ENCODE assay signal across 17 mouse cellular contexts in the genomic region with DNA sequence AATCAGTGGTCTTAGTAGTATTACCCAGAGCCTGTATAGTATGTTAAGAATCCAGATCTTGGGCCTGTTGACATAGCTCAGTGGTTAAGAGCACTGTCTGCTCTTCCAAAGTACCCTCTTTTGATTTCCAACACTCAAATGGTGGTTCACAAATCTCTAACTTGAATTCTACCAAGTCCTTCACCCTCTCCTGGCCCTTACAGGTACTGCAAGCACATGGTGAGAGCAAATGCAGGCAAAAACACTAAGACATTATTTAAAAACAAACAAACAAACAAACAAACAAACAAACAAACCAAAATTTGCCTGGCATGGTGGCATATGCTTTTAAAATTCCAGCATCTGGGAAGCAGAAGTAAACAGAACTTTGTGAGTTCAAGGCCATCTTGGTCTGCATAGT. TPM values are rescaled to one million over a fixed set of nuclear protein-coding genes. Genes with fewer than 3 reads are reported as not detected.
A peak's percentile ranks its signal among the peaks of the same experiment; 100 is the strongest.
DNase-seq lines count a peak whose midpoint lies in the region; ATAC-seq and TF ChIP-seq lines count a peak whose summit lies in the region.
"Had no signal": no experiment of that assay in that cellular context is flagged by ENCODE, and none has a peak within 500 bp of the region (broad histone marks: within the 10 kb centered on the region; RNA-seq: fewer than 3 reads in every experiment).

No protein-coding gene starts in this region.

- ATAC-seq in forebrain, postnatal 0 days = no peak
- ATAC-seq in forebrain, embryonic 16.5 days = no peak
- ATAC-seq in lung, embryonic 14.5 days (ENCODE audit: insufficient read depth) = no peak
- no peak for ATAC-seq in Patski

- H3K9me3 ChIP-seq in forebrain, postnatal 0 days (ENCODE audit: low read length) = no peaks in the 10 kb centered on the region
- no peaks in the 10 kb centered on the region for H3K9me3 ChIP-seq in forebrain, embryonic 16.5 days (ENCODE audit: control insufficient read depth, low read length)
- no peaks in the 10 kb centered on the region for H3K9me3 ChIP-seq in lung, embryonic 14.5 days (ENCODE audit: low read depth, low read length)
- H3K9me3 ChIP-seq: heart, embryonic 13.5 days; hindbrain, embryonic 10.5 days; limb, embryonic 13.5 days; midbrain, embryonic 12.5 days had no signal

- no peak for DNase-seq in forebrain, postnatal 0 days
- peak; percentile 11 for DNase-seq in lung, embryonic 14.5 days
- DNase-seq in lung, adult 18-20 months = no peak
- no peak for DNase-seq in Patski (ENCODE audit: low read depth, low spot score)
- DNase-seq in splenic B cell, adult 2 months (ENCODE audit: low read depth, low spot score) = peak; percentile 3
- DNase-seq in left cerebral cortex, adult 9 months (ENCODE audit: low spot score in 2 of 2) = no peak
- no peak for DNase-seq in adrenal gland, postnatal 4 days (ENCODE audit: low spot score in 2 of 2)
- DNase-seq: adrenal gland, postnatal 10 days; gastrocnemius, postnatal 10 days; kidney, adult 11 months; right cerebral cortex, postnatal 4 days; thymus, postnatal 14 days had no signal

- H3K27me3 ChIP-seq in forebrain, postnatal 0 days (ENCODE audit: insufficient read depth, low read length) = no peaks in the 10 kb centered on the region
- H3K27me3 ChIP-seq in forebrain, embryonic 16.5 days (replicated peaks; ENCODE audit: control insufficient read depth, insufficient read depth, low read length) = no peaks in the 10 kb centered on the region
- H3K27me3 ChIP-seq in lung, embryonic 14.5 days (ENCODE audit: insufficient read depth, low read length) = no peaks in the 10 kb centered on the region
- no peaks in the 10 kb centered on the region for H3K27me3 ChIP-seq in Patski
- H3K27me3 ChIP-seq in splenic B cell, adult 2 months (ENCODE audit: control insufficient read depth, insufficient read depth, low read length, poor library complexity, severe bottlenecking) = no peaks in the 10 kb centered on the region
- H3K27me3 ChIP-seq: heart, embryonic 13.5 days; limb, embryonic 13.5 days; midbrain, embryonic 12.5 days had no signal

- H3K36me3 ChIP-seq in forebrain, postnatal 0 days (ENCODE audit: insufficient read depth) = peaks cover 9% of the 10 kb centered on the region; the same call in 1 of the 2 replicates
- no peaks in the 10 kb centered on the region for H3K36me3 ChIP-seq in forebrain, embryonic 16.5 days (ENCODE audit: control insufficient read depth, insufficient read depth)
- H3K36me3 ChIP-seq in lung, embryonic 14.5 days (ENCODE audit: insufficient read depth) = 0 out of 2 replicates have a peak, but pooled peaks cover 7% of the 10 kb centered on the region
- H3K36me3 ChIP-seq in splenic B cell, adult 2 months (ENCODE audit: control insufficient read depth, insufficient read depth, low read length, poor library complexity, severe bottlenecking) = no peaks in the 10 kb centered on the region

- no peak overlapping the region for H3K4me2 ChIP-seq in forebrain, postnatal 0 days (ENCODE audit: low read depth)
- H3K4me2 ChIP-seq in forebrain, embryonic 16.5 days (ENCODE audit: low read length) = no peak overlapping the region
- no peak overlapping the region for H3K4me2 ChIP-seq in lung, embryonic 14.5 days
- H3K4me2 ChIP-seq: heart, embryonic 13.5 days; limb, embryonic 13.5 days; midbrain, embryonic 12.5 days had no signal

- peak; percentile 30; the same call in 1 of the 2 replicates for TF ChIP-seq CTCF in forebrain, postnatal 0 days (IDR thresholded peaks at IDR 0.05; ENCODE audit: low read depth)
- peak; percentile 34 for TF ChIP-seq CTCF in lung, embryonic 14.5 days (IDR thresholded peaks at IDR 0.05; ENCODE audit: low read depth)
- peak; percentile 38 for TF ChIP-seq CTCF in Patski (IDR thresholded peaks at IDR 0.05)

- POLR2A ChIA-PET in Patski (lab: Charles Lee) = no interaction called here

- no peak overlapping the region for H3K4me3 ChIP-seq in forebrain, postnatal 0 days (ENCODE audit: low read depth, low read length)
- H3K4me3 ChIP-seq in forebrain, embryonic 16.5 days (replicated peaks; ENCODE audit: low read length) = no peak overlapping the region
- no peak overlapping the region for H3K4me3 ChIP-seq in lung, embryonic 14.5 days (ENCODE audit: low read depth, low read length)
- H3K4me3 ChIP-seq: heart, embryonic 13.5 days; hindbrain, embryonic 10.5 days; limb, embryonic 13.5 days; midbrain, embryonic 12.5 days had no signal

- H3K9ac ChIP-seq in forebrain, postnatal 0 days = no peak overlapping the region
- no peak overlapping the region for H3K9ac ChIP-seq in forebrain, embryonic 16.5 days (replicated peaks; ENCODE audit: low read depth, low read length)
- H3K9ac ChIP-seq in lung, embryonic 14.5 days = no peak overlapping the region
- H3K9ac ChIP-seq: heart, embryonic 13.5 days; limb, embryonic 13.5 days; midbrain, embryonic 12.5 days had no signal

- no peak overlapping the region for H3K27ac ChIP-seq in forebrain, postnatal 0 days (ENCODE audit: low read depth, low read length)
- H3K27ac ChIP-seq in forebrain, embryonic 16.5 days (ENCODE audit: low read length) = no peak overlapping the region
- no peak overlapping the region for H3K27ac ChIP-seq in lung, embryonic 14.5 days (ENCODE audit: low read depth)
- H3K27ac ChIP-seq: heart, embryonic 13.5 days; hindbrain, embryonic 10.5 days; limb, embryonic 13.5 days; midbrain, embryonic 12.5 days had no signal

- in situ Hi-C loops in Patski (cut with MboI; ENCODE audit: low pct_unique_long_range_greater_than_20kb) = no loop called here

- H3K4me1 ChIP-seq in forebrain, postnatal 0 days (ENCODE audit: insufficient read depth) = no peaks in the 10 kb centered on the region
- H3K4me1 ChIP-seq in forebrain, embryonic 16.5 days (replicated peaks; ENCODE audit: control insufficient read depth, insufficient read depth, low read length) = no peaks in the 10 kb centered on the region
- no peaks in the 10 kb centered on the region for H3K4me1 ChIP-seq in lung, embryonic 14.5 days (ENCODE audit: insufficient read depth)
- H3K4me1 ChIP-seq: heart, embryonic 13.5 days; hindbrain, embryonic 10.5 days; limb, embryonic 13.5 days; midbrain, embryonic 12.5 days had no signal

- CTCF ChIA-PET in Patski (lab: Charles Lee) = interaction anchor here (2.3 kb wide), 1 partner anchor 21 kb away, joined by 7 read pairs; no protein-coding TSS in a partner anchor

RNA-seq across cellular contexts. Expression of a gene that starts 43.9 kb away (rescaled TPM):
- 30.7 and 34.2 TPM in 2 replicates for total RNA-seq in forebrain, postnatal 0 days (2014; rRNA removed)
- polyA plus RNA-seq in forebrain, postnatal 0 days (2015; fragmentation: Nextera tagmentation; extraction: Ambion mirVana) = 5.2 and 5.5 TPM in 2 replicates
- polyA plus RNA-seq in forebrain, embryonic 16.5 days (2015; fragmentation: Nextera tagmentation; extraction: Ambion mirVana) = 4.8 and 5.1 TPM in 2 replicates
- polyA plus RNA-seq in lung, embryonic 14.5 days (2014; fragmentation: Nextera tagmentation; extraction: Ambion mirVana) = 3.8 and 4.4 TPM in 2 replicates
- 13.4 TPM for polyA plus RNA-seq in Patski (2021)
- total RNA-seq in adrenal gland, postnatal 4 days (2021) = 1 to 10 TPM; 9.5 to 9.8 TPM

RNA-seq across cellular contexts. Expression of a gene that starts 50.4 kb away (rescaled TPM):
- total RNA-seq in forebrain, postnatal 0 days (2014; rRNA removed) = 4.7 and 8.1 TPM in 2 replicates
- polyA plus RNA-seq in forebrain, postnatal 0 days (2015; fragmentation: Nextera tagmentation; extraction: Ambion mirVana) = 2.7 and 4.8 TPM in 2 replicates
- 18.1 and 20.4 TPM in 2 replicates for polyA plus RNA-seq in forebrain, embryonic 16.5 days (2015; fragmentation: Nextera tagmentation; extraction: Ambion mirVana)
- polyA plus RNA-seq in lung, embryonic 14.5 days (2014; fragmentation: Nextera tagmentation; extraction: Ambion mirVana) = 62.1 and 64.5 TPM in 2 replicates
- 31.0 TPM for polyA plus RNA-seq in Patski (2021)
- total RNA-seq in adrenal gland, postnatal 4 days (2021) = 10 to 100 TPM; 25.5 to 29.6 TPM

Comparison
In these comparisons a context has a peak if more than half of its experiments do, and no peak if none do; other contexts are left out.
1. DNase-seq: peak in lung, embryonic 14.5 days (single experiment) and splenic B cell, adult 2 months (single experiment); none in forebrain, postnatal 0 days (single experiment), lung, adult 18-20 months (0 of 2), Patski (single experiment), left cerebral cortex, adult 9 months (0 of 2) and adrenal gland, postnatal 4 days (0 of 2).
2. Peak in every context shown above with its lines, with median percentiles within 50 percentile points of each other: CTCF ChIP-seq.